Mouse (Mus musculus) forebrain, postnatal 0 days (tissue): ENCODE results near the gene Mid1. TPM values are rescaled to one million over a fixed set of nuclear protein-coding genes. Genes with fewer than 3 reads are reported as not detected.

Experiments used
- ATAC-seq: fragments of 200-750 bp; cut with Nextera tagmentation; 2 replicates; pipeline ENCODE4 v1.8.0; 2017; ENCODE audit warnings: mild to moderate bottlenecking, moderate library complexity
- DNase-seq: peaks from one replicate; pipeline ENCODE4 v3.0.0-alpha.2; 2015
- H3K27ac ChIP-seq: fragments of 300-500 bp; sonication (generic); 2 replicates; pipeline ENCODE4 v1.5.1; 2014; ENCODE audit warnings: low read depth, mild to moderate bottlenecking, antibody characterized with exemption, low read length, moderate library complexity, mixed read lengths
- H3K27me3 ChIP-seq: fragments of 300-500 bp; sonication (generic); 2 replicates; pipeline ENCODE4 v1.6.1; 2014; ENCODE audit warnings: mild to moderate bottlenecking, low read length, mixed read lengths; ENCODE audit not compliant: insufficient read depth
- H3K36me3 ChIP-seq: fragments of 300-500 bp; sonication (generic); 2 replicates; pipeline ENCODE4 v1.6.1; 2014; ENCODE audit warnings: mild to moderate bottlenecking, moderate library complexity; ENCODE audit not compliant: insufficient read depth
- H3K4me1 ChIP-seq: fragments of 300-500 bp; sonication (generic); 2 replicates; pipeline ENCODE4 v1.6.1; 2014; ENCODE audit warnings: antibody characterized with exemption; ENCODE audit not compliant: insufficient read depth
- H3K4me2 ChIP-seq: fragments of 300-500 bp; sonication (generic); 2 replicates; pipeline ENCODE4 v1.6.1; 2014; ENCODE audit warnings: low read depth, mild to moderate bottlenecking, moderate library complexity
- H3K4me3 ChIP-seq: fragments of 300-500 bp; sonication (generic); 2 replicates; pipeline ENCODE4 v1.5.1; 2014; ENCODE audit warnings: low read depth, low read length, mixed read lengths
- H3K9ac ChIP-seq: fragments of 300-500 bp; sonication (generic); 2 replicates; pipeline ENCODE4 v1.6.1; 2014; ENCODE audit warnings: mild to moderate bottlenecking
- H3K9me3 ChIP-seq: fragments of 300-500 bp; sonication (generic); 2 replicates; pipeline ENCODE4 v1.6.1; 2016; ENCODE audit warnings: low read length
- CTCF ChIP-seq: sonication (generic); IDR thresholded peaks from 2 replicates; pipeline ENCODE4 v1.5.1; 2016; ENCODE audit warnings: antibody characterized with exemption, control low read depth, low read depth
- WGBS: fragments of 180-500 bp; shearing (Covaris S2); extraction: QIAGEN DNeasy Blood & Tissue Kit; methylation state at CpG from one replicate; pipeline ENCODE4 v1.1.7; 2014; 5-methylcytosine and 5-hydroxymethylcytosine counted together
- polyA plus RNA-seq: library from polyadenylated mRNA; unstranded; fragments of >200 nt; fragmentation: Nextera tagmentation; extraction: Ambion mirVana; gene quantifications from 2 replicates; pipeline ENCODE4 v1.2.1, GENCODE M21; 2015
- total RNA-seq: library from RNA; depleted of rRNA; stranded (reverse); fragments of >200 nt; gene quantifications from 2 replicates; pipeline ENCODE4 v1.2.3, GENCODE M21; 2014

Mid1 gene
- total and polyA plus RNA-seq, 2 experiments from 2014 or later: 4.2 to 5.7 TPM

DNA sequence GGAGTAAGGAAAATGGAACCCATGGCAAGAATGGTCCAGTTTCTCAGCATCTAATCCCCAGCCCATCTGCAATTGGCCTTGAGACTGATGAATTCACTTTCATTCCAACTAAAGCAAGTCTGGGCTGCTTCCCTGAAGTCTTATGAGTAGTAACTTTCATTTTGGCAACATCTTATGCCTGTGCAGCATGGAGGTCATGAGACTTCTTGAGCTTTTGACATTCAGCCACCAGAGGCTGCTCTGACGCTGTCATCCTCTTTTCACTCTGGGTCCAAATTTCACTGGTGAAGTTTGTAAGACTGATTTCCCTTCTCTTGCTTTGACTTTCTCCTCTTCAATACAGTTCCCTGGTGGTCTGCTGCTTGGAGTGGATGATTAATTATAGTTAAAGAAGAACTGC lies 177.8 kb downstream of the Mid1 start:
- no peaks in the 10 kb centered on the region for H3K27me3 ChIP-seq
- no peaks in the 10 kb centered on the region for H3K4me1 ChIP-seq
- H3K9ac ChIP-seq: no peak overlapping the region
- no peak for ATAC-seq
- H3K9me3 ChIP-seq: no peaks in the 10 kb centered on the region
- peak; percentile 40; the same call in 1 of the 2 replicates for TF ChIP-seq CTCF
- WGBS: 41% methylated on average over 1 of the region's 1 CpGs
- DNase-seq: no peak
- H3K27ac ChIP-seq: no peak overlapping the region
- no peak overlapping the region for H3K4me2 ChIP-seq
- H3K36me3 ChIP-seq: no peaks in the 10 kb centered on the region
- no peak overlapping the region for H3K4me3 ChIP-seq

GRCm38 (mm10) chrX:169863841-169864240 lies 178.8 kb downstream of the Mid1 start:
- no peak overlapping the region for H3K4me2 ChIP-seq
- 53% methylated on average over 1 of the region's 1 CpGs for WGBS
- H3K9me3 ChIP-seq: no peaks in the 10 kb centered on the region
- no peaks in the 10 kb centered on the region for H3K4me1 ChIP-seq
- no peaks in the 10 kb centered on the region for H3K27me3 ChIP-seq
- no peak overlapping the region for H3K9ac ChIP-seq
- no peak overlapping the region for H3K27ac ChIP-seq
- DNase-seq (no peak), ATAC-seq (no peak)
- H3K4me3 ChIP-seq: no peak overlapping the region
- no peaks in the 10 kb centered on the region for H3K36me3 ChIP-seq
- TF ChIP-seq CTCF: no peak

DNA sequence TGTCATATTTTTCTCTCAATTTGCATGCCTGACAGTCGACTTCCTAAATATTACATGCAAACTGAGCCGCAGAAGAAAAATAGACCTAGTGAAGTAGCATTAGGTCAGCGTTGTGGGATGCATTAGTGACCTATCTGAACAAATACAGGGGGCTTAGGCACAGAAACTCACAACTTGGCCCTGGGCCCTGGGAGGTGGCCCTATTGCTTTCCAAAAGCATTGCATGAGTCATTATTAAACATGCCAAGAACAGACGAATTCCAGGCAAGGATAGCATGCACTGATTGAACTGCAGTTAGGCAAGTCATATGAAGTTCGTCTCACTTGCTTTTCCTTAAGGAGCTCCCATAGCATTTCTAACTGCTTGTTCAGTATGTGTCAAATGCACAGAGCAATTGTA lies 183.2 kb downstream of the Mid1 start:
- ATAC-seq (no peak), DNase-seq (no peak)
- no peaks in the 10 kb centered on the region for H3K9me3 ChIP-seq
- no peak for TF ChIP-seq CTCF
- H3K4me2 ChIP-seq: no peak overlapping the region
- no peak overlapping the region for H3K4me3 ChIP-seq
- no peak overlapping the region for H3K9ac ChIP-seq
- WGBS: 63% methylated on average over 5 of the region's 5 CpGs
- no peaks in the 10 kb centered on the region for H3K4me1 ChIP-seq
- no peaks in the 10 kb centered on the region for H3K36me3 ChIP-seq
- no peak overlapping the region for H3K27ac ChIP-seq
- H3K27me3 ChIP-seq: no peaks in the 10 kb centered on the region

GRCm38 (mm10) chrX:169874475-169874874 lies 189.5 kb downstream of the Mid1 start:
- H3K27ac ChIP-seq: no peak overlapping the region

DNA sequence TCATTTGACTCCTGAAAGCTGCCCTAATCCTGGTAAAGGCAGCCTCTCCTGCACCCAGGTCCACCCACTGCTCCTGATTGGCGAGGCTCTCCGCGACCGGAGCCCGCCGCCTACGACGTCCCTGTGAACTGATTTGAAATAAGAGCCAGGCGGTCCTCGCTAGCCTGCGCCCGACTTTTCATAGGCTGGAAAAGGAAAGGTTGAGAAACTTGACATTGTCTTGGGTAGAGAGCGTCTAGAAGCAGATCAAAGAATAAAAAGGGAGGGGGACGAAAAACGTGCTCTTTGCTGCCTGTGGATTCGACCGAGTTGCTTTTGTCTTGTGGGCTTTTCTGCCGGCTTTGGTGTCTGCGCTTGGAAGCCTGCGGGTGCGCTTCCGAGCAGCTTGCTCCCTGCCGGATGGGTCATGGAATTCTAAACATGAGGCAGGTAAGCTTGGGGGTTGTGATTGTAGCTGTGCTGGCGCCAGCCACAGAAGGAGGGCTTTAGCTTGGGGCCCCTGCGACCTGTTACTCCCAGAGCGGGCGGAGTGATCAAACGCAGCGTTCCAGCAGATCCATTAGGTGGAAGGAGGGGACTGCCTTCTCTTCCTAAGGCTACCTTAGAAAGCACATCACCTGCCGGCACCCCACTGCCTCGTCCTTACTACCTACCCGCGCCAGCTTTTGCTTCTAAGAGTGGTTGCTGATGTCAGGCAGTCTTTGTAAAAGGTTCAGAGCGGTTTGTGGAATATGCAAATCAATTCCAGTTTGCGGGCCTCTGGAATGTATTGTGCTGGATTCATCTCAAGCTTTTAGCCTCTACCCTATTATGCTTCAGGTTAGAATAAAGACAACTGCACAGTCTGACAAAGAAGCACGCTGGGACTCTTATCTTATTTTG lies 194.7 kb downstream of the Mid1 start:
- Histone ChIP-seq H3K4me3 (peak overlapping the region; percentile 46), H3K27me3 (no peaks in the 10 kb centered on the region), H3K4me2 (peak overlapping the region; percentile 50), H3K9me3 (no peaks in the 10 kb centered on the region), H3K4me1 (no peaks in the 10 kb centered on the region), H3K9ac (peak overlapping the region; percentile 58), H3K36me3 (no peaks in the 10 kb centered on the region), H3K27ac (no peak overlapping the region; the same call in 1 of the 2 replicates)
- 0 out of 2 replicates have a peak, but pooled peaks have one; percentile 4 for TF ChIP-seq CTCF
- 14% methylated on average over 36 of the region's 36 CpGs for WGBS
- DNase-seq (peak; percentile 70), ATAC-seq (peak; percentile 91)

More at GRCm38 (mm10) chrX:169874475-169874874, 189.5 kb downstream of the Mid1 start:
- TF ChIP-seq CTCF: no peak
- ATAC-seq (no peak), DNase-seq (no peak)
- Histone ChIP-seq H3K9ac (no peak overlapping the region), H3K4me3 (no peak overlapping the region), H3K36me3 (no peaks in the 10 kb centered on the region), H3K4me1 (no peaks in the 10 kb centered on the region), H3K4me2 (no peak overlapping the region), H3K27me3 (no peaks in the 10 kb centered on the region), H3K9me3 (no peaks in the 10 kb centered on the region)
- 64% methylated on average over 1 of the region's 1 CpGs for WGBS

GRCm38 (mm10) chrX:169880363-169880711 lies 195.3 kb downstream of the Mid1 start:
- Histone ChIP-seq H3K4me3 (peak overlapping the region; percentile 46), H3K9me3 (no peaks in the 10 kb centered on the region), H3K36me3 (no peaks in the 10 kb centered on the region), H3K9ac (peak overlapping the region; percentile 58), H3K4me2 (peak overlapping the region; percentile 50), H3K27ac (no peak overlapping the region), H3K4me1 (no peaks in the 10 kb centered on the region), H3K27me3 (no peaks in the 10 kb centered on the region)
- ATAC-seq: no peak
- 21% methylated on average over 13 of the region's 13 CpGs for WGBS
- TF ChIP-seq CTCF: no peak
- DNase-seq: no peak

GRCm38 (mm10) chrX:169880826-169881225 lies 195.8 kb downstream of the Mid1 start:
- Histone ChIP-seq H3K9me3 (no peaks in the 10 kb centered on the region), H3K4me2 (peak overlapping the region; percentile 50), H3K27ac (no peak overlapping the region), H3K36me3 (no peaks in the 10 kb centered on the region), H3K27me3 (no peaks in the 10 kb centered on the region), H3K9ac (0 out of 2 replicates have a peak overlapping the region, but pooled peaks have one; percentile 58), H3K4me1 (no peaks in the 10 kb centered on the region), H3K4me3 (peak overlapping the region; percentile 46)
- TF ChIP-seq CTCF: no peak
- 26% methylated on average over 10 of the region's 10 CpGs for WGBS
- DNase-seq: peak; percentile 14
- no peak for ATAC-seq
